Mouse (Mus musculus) retina, adult 2 months (tissue): Measurements from ENCODE around the gene Nop56.
A peak's percentile ranks its signal among the peaks of the same experiment; 100 is the strongest.

Experiments used
- DNase-seq: peaks from one replicate; pipeline ENCODE4 v3.0.0-alpha.2; 2012; ENCODE audit warnings: low read depth, low spot score

Nop56 gene

GRCm38 (mm10) chr2:130274149-130274861, at the start of gene Nop56:
Gene Nop56, plus strand, starts transcription at chr2:130274430.
- peak; percentile 98 for DNase-seq

GRCm38 (mm10) chr2:130246912-130247311, 27.3 kb upstream of the Nop56 start:
- DNase-seq, result peak; percentile 23

GRCm38 (mm10) chr2:130248226-130248625, 26.0 kb upstream of the Nop56 start:
- DNase-seq, result no peak

- no peak for DNase-seq
Observed at GRCm38 (mm10) chr2:130256762-130257161, 17.5 kb upstream of the Nop56 start.

- DNase-seq, result no peak
Observed at GRCm38 (mm10) chr2:130260822-130261221, 13.4 kb upstream of the Nop56 start.

- no peak for DNase-seq
Observed at GRCm38 (mm10) chr2:130261914-130262313, 12.3 kb upstream of the Nop56 start.

GRCm38 (mm10) chr2:130262398-130262797, 11.8 kb upstream of the Nop56 start:
- DNase-seq, result no peak

- no peak for DNase-seq
Observed at GRCm38 (mm10) chr2:130265520-130265919, 8.7 kb upstream of the Nop56 start.

GRCm38 (mm10) chr2:130268074-130268473, 6.2 kb upstream of the Nop56 start:
- no peak for DNase-seq

GRCm38 (mm10) chr2:130273732-130274131, 498 bp upstream of the Nop56 start:
- DNase-seq, result no peak

GRCm38 (mm10) chr2:130274862-130275261, 632 bp downstream of the Nop56 start:
- no peak for DNase-seq

- no peak for DNase-seq
Observed at GRCm38 (mm10) chr2:130275649-130276048, 1.4 kb downstream of the Nop56 start.

- DNase-seq, result no peak
Observed at GRCm38 (mm10) chr2:130279600-130280091, 5.4 kb downstream of the Nop56 start.

- no peak for DNase-seq
Observed at GRCm38 (mm10) chr2:130280224-130280623, 6.0 kb downstream of the Nop56 start.

GRCm38 (mm10) chr2:130280818-130281217, 6.6 kb downstream of the Nop56 start:
- no peak for DNase-seq

- peak; percentile 72 for DNase-seq
Observed at GRCm38 (mm10) chr2:130283854-130284654, 9.8 kb downstream of the Nop56 start, which contains the start of gene Idh3b. Gene Idh3b, minus strand, starts transcription at chr2:130284547.

- no peak for DNase-seq
Observed at GRCm38 (mm10) chr2:130289086-130289485, 14.9 kb downstream of the Nop56 start.

GRCm38 (mm10) chr2:130291434-130291833, 17.2 kb downstream of the Nop56 start:
- peak; percentile 67 for DNase-seq

GRCm38 (mm10) chr2:130293009-130293408, 18.8 kb downstream of the Nop56 start:
- no peak for DNase-seq

- DNase-seq, result no peak
Observed at GRCm38 (mm10) chr2:130293486-130293885, 19.3 kb downstream of the Nop56 start.

- DNase-seq, result no peak
Observed at GRCm38 (mm10) chr2:130294218-130294935, 20.1 kb downstream of the Nop56 start.

- no peak for DNase-seq
Observed at GRCm38 (mm10) chr2:130294936-130295277, 20.7 kb downstream of the Nop56 start, which contains the start of gene Ebf4. Gene Ebf4, plus strand, starts transcription at chr2:130295169.
